Mouse (Mus musculus) hindbrain, postnatal 0 days (tissue): ENCODE measurements around the gene 1700034J05Rik. TPM values are rescaled to one million over a fixed set of nuclear protein-coding genes. Genes with fewer than 3 reads are reported as not detected.

ENCODE experiments used
- ATAC-seq: fragments of 200-750 bp; cut with Nextera tagmentation; 2 replicates; pipeline ENCODE4 v1.8.0; 2017; ENCODE audit warnings: mild to moderate bottlenecking, moderate TSS enrichment, moderate library complexity
- DNase-seq: peaks from one replicate; pipeline ENCODE4 v3.0.0-alpha.2; 2015; ENCODE audit warnings: low spot score
- H3K27ac ChIP-seq: fragments of 300-500 bp; sonication (generic); 2 replicates; pipeline ENCODE4 v1.5.1; 2014; ENCODE audit warnings: mild to moderate bottlenecking
- H3K27me3 ChIP-seq: fragments of 300-500 bp; sonication (generic); 2 replicates; pipeline ENCODE4 v1.6.1; 2014; ENCODE audit warnings: low read length, mixed read lengths; ENCODE audit not compliant: insufficient read depth
- H3K36me3 ChIP-seq: fragments of 300-500 bp; sonication (generic); 2 replicates; pipeline ENCODE4 v1.6.1; 2014; ENCODE audit warnings: low read length, mixed read lengths; ENCODE audit not compliant: insufficient read depth
- H3K4me1 ChIP-seq: fragments of 300-500 bp; sonication (generic); 2 replicates; pipeline ENCODE4 v1.6.1; 2014; ENCODE audit warnings: antibody characterized with exemption, low read length, mixed read lengths; ENCODE audit not compliant: insufficient read depth
- H3K4me2 ChIP-seq: fragments of 300-500 bp; sonication (generic); 2 replicates; pipeline ENCODE4 v1.6.1; 2014; ENCODE audit warnings: low read depth, mild to moderate bottlenecking, low read length, moderate library complexity, mixed read lengths
- H3K4me3 ChIP-seq: fragments of 300-500 bp; sonication (generic); 2 replicates; pipeline ENCODE4 v1.5.1; 2014; ENCODE audit warnings: low read length
- H3K9ac ChIP-seq: fragments of 300-500 bp; sonication (generic); replicated peaks from 2 replicates; pipeline ENCODE4 v1.6.1; 2014; ENCODE audit warnings: mild to moderate bottlenecking, low read length, moderate library complexity, mixed read lengths
- H3K9me3 ChIP-seq: fragments of 300-500 bp; sonication (generic); 2 replicates; pipeline ENCODE4 v1.6.1; 2016; ENCODE audit warnings: low read length, mixed read lengths
- CTCF ChIP-seq: IDR thresholded peaks from 2 replicates; pipeline ENCODE4 v1.5.1; 2016; ENCODE audit warnings: antibody characterized with exemption, control low read depth, low read depth
- WGBS: fragments of 180-500 bp; shearing (Covaris S2); extraction: QIAGEN DNeasy Blood & Tissue Kit; methylation state at CpG from one replicate; pipeline ENCODE4 v1.1.7; 2014; 5-methylcytosine and 5-hydroxymethylcytosine counted together
- polyA plus RNA-seq: library from polyadenylated mRNA; unstranded; fragments of >200 nt; fragmentation: Nextera tagmentation; extraction: Ambion mirVana; gene quantifications from 2 replicates; pipeline ENCODE4 v1.2.1, GENCODE M21; 2015
- total RNA-seq: library from RNA; depleted of rRNA; stranded (reverse); fragments of >200 nt; gene quantifications from 2 replicates; pipeline ENCODE4 v1.2.3, GENCODE M21; 2014

1700034J05Rik gene
- total and polyA plus RNA-seq, 2 experiments from 2014 or later, result not detected

GRCm38 (mm10) chr6:146946327-146947029, 7.7 kb downstream of the 1700034J05Rik start:
- no peak overlapping the region for H3K27ac ChIP-seq
- TF ChIP-seq CTCF, result no peak
- 78% methylated on average over 6 of the region's 6 CpGs for WGBS
- no peak overlapping the region for H3K4me2 ChIP-seq
- no peak for DNase-seq
- H3K4me1 ChIP-seq, result no peaks in the 10 kb centered on the region
- ATAC-seq, result no peak
- H3K9me3 ChIP-seq, result no peaks in the 10 kb centered on the region
- H3K27me3 ChIP-seq, result no peaks in the 10 kb centered on the region
- no peak overlapping the region for H3K9ac ChIP-seq
- no peaks in the 10 kb centered on the region for H3K36me3 ChIP-seq
- H3K4me3 ChIP-seq, result no peak overlapping the region

GRCm38 (mm10) chr6:146944830-146945229, 9.4 kb downstream of the 1700034J05Rik start:
- H3K4me2 ChIP-seq, result no peak overlapping the region
- ATAC-seq, result no peak
- H3K9ac ChIP-seq, result no peak overlapping the region

GRCm38 (mm10) chr6:146944009-146944408, 10.2 kb downstream of the 1700034J05Rik start:
- Histone ChIP-seq H3K9ac (no peak overlapping the region), H3K27me3 (no peaks in the 10 kb centered on the region), H3K9me3 (no peaks in the 10 kb centered on the region), H3K36me3 (no peaks in the 10 kb centered on the region), H3K4me3 (no peak overlapping the region), H3K4me2 (no peak overlapping the region), H3K4me1 (no peaks in the 10 kb centered on the region), H3K27ac (no peak overlapping the region)
- TF ChIP-seq CTCF, result no peak; the same call in 1 of the 2 replicates
- DNase-seq, result no peak
- no peak for ATAC-seq

More at GRCm38 (mm10) chr6:146944830-146945229, 9.4 kb downstream of the 1700034J05Rik start:
- H3K4me1 ChIP-seq, result no peaks in the 10 kb centered on the region
- DNase-seq, result no peak
- no peak overlapping the region for H3K27ac ChIP-seq
- no peaks in the 10 kb centered on the region for H3K36me3 ChIP-seq
- TF ChIP-seq CTCF, result no peak
- no peak overlapping the region for H3K4me3 ChIP-seq
- no peaks in the 10 kb centered on the region for H3K27me3 ChIP-seq
- H3K9me3 ChIP-seq, result no peaks in the 10 kb centered on the region
- 59% methylated on average over 4 of the region's 4 CpGs for WGBS

- H3K9me3 ChIP-seq, result no peaks in the 10 kb centered on the region
- H3K4me3 ChIP-seq, result no peak overlapping the region
- no peaks in the 10 kb centered on the region for H3K36me3 ChIP-seq
- no peak for TF ChIP-seq CTCF
- ATAC-seq, result no peak
- H3K9ac ChIP-seq, result no peak overlapping the region
- no peaks in the 10 kb centered on the region for H3K27me3 ChIP-seq
- no peaks in the 10 kb centered on the region for H3K4me1 ChIP-seq
- no peak overlapping the region for H3K4me2 ChIP-seq
- no peak overlapping the region for H3K27ac ChIP-seq
- WGBS, result 85% methylated on average over 7 of the region's 7 CpGs
- no peak for DNase-seq
Observed at GRCm38 (mm10) chr6:146941505-146942275, 12.5 kb downstream of the 1700034J05Rik start.

GRCm38 (mm10) chr6:146939026-146939425, 15.2 kb downstream of the 1700034J05Rik start:
- TF ChIP-seq CTCF, result no peak
- DNase-seq, result no peak

GRCm38 (mm10) chr6:146935957-146936356, 18.3 kb downstream of the 1700034J05Rik start:
- no peaks in the 10 kb centered on the region for H3K36me3 ChIP-seq
- WGBS, result 79% methylated on average over 6 of the region's 6 CpGs
- no peaks in the 10 kb centered on the region for H3K27me3 ChIP-seq
- H3K4me2 ChIP-seq, result no peak overlapping the region
- no peaks in the 10 kb centered on the region for H3K9me3 ChIP-seq
- H3K9ac ChIP-seq, result no peak overlapping the region
- peak; percentile 51; the same call in 1 of the 2 replicates for ATAC-seq
- TF ChIP-seq CTCF, result no peak
- H3K27ac ChIP-seq, result no peak overlapping the region
- peak; percentile 21 for DNase-seq
- no peaks in the 10 kb centered on the region for H3K4me1 ChIP-seq
- H3K4me3 ChIP-seq, result no peak overlapping the region

More at GRCm38 (mm10) chr6:146939026-146939425, 15.2 kb downstream of the 1700034J05Rik start:
- Histone ChIP-seq H3K9ac (no peak overlapping the region), H3K4me2 (no peak overlapping the region), H3K27ac (no peak overlapping the region), H3K27me3 (no peaks in the 10 kb centered on the region), H3K36me3 (no peaks in the 10 kb centered on the region), H3K4me1 (no peaks in the 10 kb centered on the region), H3K4me3 (no peak overlapping the region), H3K9me3 (no peaks in the 10 kb centered on the region)
- 93% methylated on average over 8 of the region's 8 CpGs for WGBS
- ATAC-seq, result no peak
